Mouse (Mus musculus): ENCODE results near the gene Arid1b. TPM values are rescaled to one million over a fixed set of nuclear protein-coding genes. Genes with fewer than 3 reads are reported as not detected.

Arid1b gene
- polyA plus RNA-seq, 2 experiments = 14.7 to 20.5 TPM

GRCm38 (mm10) chr17:5129606-5130005 lies 135.5 kb downstream of the Arid1b start:
- ATAC-seq (ENCODE audit: low FRiP score, low read depth) (no peak), DNase-seq (ENCODE audit: low spot score) (no peak)
- no peaks in the 10 kb centered on the region for H3K27me3 ChIP-seq (ENCODE audit: control insufficient read depth, insufficient read depth, low read length)
- no peak overlapping the region for H3K4me3 ChIP-seq (replicated peaks; ENCODE audit: low read length)
- 74% methylated on average over 2 of the region's 2 CpGs for WGBS
- H3K9me3 ChIP-seq (ENCODE audit: control insufficient read depth, low read length) = no peaks in the 10 kb centered on the region
- peaks cover 18% of the 10 kb centered on the region for H3K4me1 ChIP-seq (ENCODE audit: control insufficient read depth, insufficient read depth, low read length)
- H3K4me2 ChIP-seq (replicated peaks; ENCODE audit: low read depth, low read length, severe bottlenecking) = no peak overlapping the region
- no peak overlapping the region for H3K9ac ChIP-seq (ENCODE audit: low read depth, low read length, severe bottlenecking)
- H3K36me3 ChIP-seq (ENCODE audit: control insufficient read depth, insufficient read depth, low read length) = peaks cover 12% of the 10 kb centered on the region; the same call in 1 of the 2 replicates
- no peak for TF ChIP-seq POLR2A (IDR thresholded peaks at IDR 0.05; ENCODE audit: borderline replicate concordance, extremely low read depth, insufficient read depth, insufficient read length)
- no peak overlapping the region for H3K27ac ChIP-seq (replicated peaks; ENCODE audit: low read depth, low read length)

GRCm38 (mm10) chr17:5130116-5130515 lies 136.0 kb downstream of the Arid1b start:
- no peak overlapping the region for H3K9ac ChIP-seq (ENCODE audit: low read depth, low read length, severe bottlenecking)
- H3K27ac ChIP-seq (replicated peaks; ENCODE audit: low read depth, low read length) = no peak overlapping the region
- H3K27me3 ChIP-seq (ENCODE audit: control insufficient read depth, insufficient read depth, low read length) = no peaks in the 10 kb centered on the region
- 81% methylated on average over 4 of the region's 4 CpGs for WGBS
- no peak overlapping the region for H3K4me3 ChIP-seq (replicated peaks; ENCODE audit: low read length)
- peaks cover 12% of the 10 kb centered on the region; the same call in 1 of the 2 replicates for H3K36me3 ChIP-seq (ENCODE audit: control insufficient read depth, insufficient read depth, low read length)
- ATAC-seq (ENCODE audit: low FRiP score, low read depth) (no peak), DNase-seq (ENCODE audit: low spot score) (no peak)
- no peak overlapping the region for H3K4me2 ChIP-seq (replicated peaks; ENCODE audit: low read depth, low read length, severe bottlenecking)
- no peak for TF ChIP-seq POLR2A (IDR thresholded peaks at IDR 0.05; ENCODE audit: borderline replicate concordance, extremely low read depth, insufficient read depth, insufficient read length)
- H3K4me1 ChIP-seq (ENCODE audit: control insufficient read depth, insufficient read depth, low read length) = peaks cover 13% of the 10 kb centered on the region
- H3K9me3 ChIP-seq (ENCODE audit: control insufficient read depth, low read length) = no peaks in the 10 kb centered on the region

- Histone ChIP-seq H3K9ac (ENCODE audit: low read depth, low read length, severe bottlenecking) (no peak overlapping the region), H3K27me3 (ENCODE audit: control insufficient read depth, insufficient read depth, low read length) (no peaks in the 10 kb centered on the region), H3K9me3 (ENCODE audit: control insufficient read depth, low read length) (no peaks in the 10 kb centered on the region), H3K4me3 (replicated peaks; ENCODE audit: low read length) (no peak overlapping the region), H3K4me1 (ENCODE audit: control insufficient read depth, insufficient read depth, low read length) (peaks cover 5% of the 10 kb centered on the region; the same call in 1 of the 2 replicates), H3K4me2 (replicated peaks; ENCODE audit: low read depth, low read length, severe bottlenecking) (no peak overlapping the region), H3K27ac (replicated peaks; ENCODE audit: low read depth, low read length) (no peak overlapping the region), H3K36me3 (ENCODE audit: control insufficient read depth, insufficient read depth, low read length) (peaks cover 12% of the 10 kb centered on the region; the same call in 1 of the 2 replicates)
- ATAC-seq (ENCODE audit: low FRiP score, low read depth) = no peak
- no peak for TF ChIP-seq POLR2A (IDR thresholded peaks at IDR 0.05; ENCODE audit: borderline replicate concordance, extremely low read depth, insufficient read depth, insufficient read length)
- DNase-seq (ENCODE audit: low spot score) = no peak
- 90% methylated on average over 6 of the region's 6 CpGs for WGBS
Measured at GRCm38 (mm10) chr17:5131706-5132105, 137.6 kb downstream of the Arid1b start.

GRCm38 (mm10) chr17:5132296-5132986 lies 138.3 kb downstream of the Arid1b start:
- Histone ChIP-seq H3K4me3 (replicated peaks; ENCODE audit: low read length) (no peak overlapping the region), H3K9me3 (ENCODE audit: control insufficient read depth, low read length) (no peaks in the 10 kb centered on the region), H3K4me2 (replicated peaks; ENCODE audit: low read depth, low read length, severe bottlenecking) (no peak overlapping the region), H3K9ac (ENCODE audit: low read depth, low read length, severe bottlenecking) (no peak overlapping the region), H3K4me1 (ENCODE audit: control insufficient read depth, insufficient read depth, low read length) (peaks cover 2% of the 10 kb centered on the region; the same call in 1 of the 2 replicates), H3K27ac (replicated peaks; ENCODE audit: low read depth, low read length) (no peak overlapping the region), H3K36me3 (ENCODE audit: control insufficient read depth, insufficient read depth, low read length) (0 out of 2 replicates have a peak, but pooled peaks cover 7% of the 10 kb centered on the region), H3K27me3 (ENCODE audit: control insufficient read depth, insufficient read depth, low read length) (no peaks in the 10 kb centered on the region)
- ATAC-seq (ENCODE audit: low FRiP score, low read depth) (no peak), DNase-seq (ENCODE audit: low spot score) (no peak)
- no peak for TF ChIP-seq POLR2A (IDR thresholded peaks at IDR 0.05; ENCODE audit: borderline replicate concordance, extremely low read depth, insufficient read depth, insufficient read length)
- WGBS = 79% methylated on average over 14 of the region's 14 CpGs

GRCm38 (mm10) chr17:5132987-5133355 lies 138.8 kb downstream of the Arid1b start:
- Histone ChIP-seq H3K27me3 (ENCODE audit: control insufficient read depth, insufficient read depth, low read length) (no peaks in the 10 kb centered on the region), H3K27ac (replicated peaks; ENCODE audit: low read depth, low read length) (no peak overlapping the region), H3K4me2 (replicated peaks; ENCODE audit: low read depth, low read length, severe bottlenecking) (no peak overlapping the region), H3K36me3 (ENCODE audit: control insufficient read depth, insufficient read depth, low read length) (0 out of 2 replicates have a peak, but pooled peaks cover 5% of the 10 kb centered on the region), H3K4me3 (replicated peaks; ENCODE audit: low read length) (no peak overlapping the region), H3K4me1 (ENCODE audit: control insufficient read depth, insufficient read depth, low read length) (peaks cover 6% of the 10 kb centered on the region), H3K9me3 (ENCODE audit: control insufficient read depth, low read length) (no peaks in the 10 kb centered on the region), H3K9ac (ENCODE audit: low read depth, low read length, severe bottlenecking) (no peak overlapping the region)
- WGBS = 67% methylated on average over 7 of the region's 7 CpGs
- DNase-seq (ENCODE audit: low spot score) = no peak
- no peak for ATAC-seq (ENCODE audit: low FRiP score, low read depth)
- no peak for TF ChIP-seq POLR2A (IDR thresholded peaks at IDR 0.05; ENCODE audit: borderline replicate concordance, extremely low read depth, insufficient read depth, insufficient read length)

Data from limb, embryonic 14.5 days (tissue).